Mouse (Mus musculus) ovary, postnatal 36 days (tissue): Measurements from ENCODE around the gene Nfkbiz.
A peak's percentile ranks its signal among the peaks of the same experiment; 100 is the strongest.
"Not testable (repeated sequence)": the region's sequence is repeated elsewhere in the genome, so short reads cannot be mapped to it uniquely, and the experiment has no call there.

Experiments
- DNase-seq: peaks from one replicate; pipeline ENCODE4 v3.0.0; 2022; ENCODE audit warnings: low spot score, mixed read lengths

The Nfkbiz gene

DNA sequence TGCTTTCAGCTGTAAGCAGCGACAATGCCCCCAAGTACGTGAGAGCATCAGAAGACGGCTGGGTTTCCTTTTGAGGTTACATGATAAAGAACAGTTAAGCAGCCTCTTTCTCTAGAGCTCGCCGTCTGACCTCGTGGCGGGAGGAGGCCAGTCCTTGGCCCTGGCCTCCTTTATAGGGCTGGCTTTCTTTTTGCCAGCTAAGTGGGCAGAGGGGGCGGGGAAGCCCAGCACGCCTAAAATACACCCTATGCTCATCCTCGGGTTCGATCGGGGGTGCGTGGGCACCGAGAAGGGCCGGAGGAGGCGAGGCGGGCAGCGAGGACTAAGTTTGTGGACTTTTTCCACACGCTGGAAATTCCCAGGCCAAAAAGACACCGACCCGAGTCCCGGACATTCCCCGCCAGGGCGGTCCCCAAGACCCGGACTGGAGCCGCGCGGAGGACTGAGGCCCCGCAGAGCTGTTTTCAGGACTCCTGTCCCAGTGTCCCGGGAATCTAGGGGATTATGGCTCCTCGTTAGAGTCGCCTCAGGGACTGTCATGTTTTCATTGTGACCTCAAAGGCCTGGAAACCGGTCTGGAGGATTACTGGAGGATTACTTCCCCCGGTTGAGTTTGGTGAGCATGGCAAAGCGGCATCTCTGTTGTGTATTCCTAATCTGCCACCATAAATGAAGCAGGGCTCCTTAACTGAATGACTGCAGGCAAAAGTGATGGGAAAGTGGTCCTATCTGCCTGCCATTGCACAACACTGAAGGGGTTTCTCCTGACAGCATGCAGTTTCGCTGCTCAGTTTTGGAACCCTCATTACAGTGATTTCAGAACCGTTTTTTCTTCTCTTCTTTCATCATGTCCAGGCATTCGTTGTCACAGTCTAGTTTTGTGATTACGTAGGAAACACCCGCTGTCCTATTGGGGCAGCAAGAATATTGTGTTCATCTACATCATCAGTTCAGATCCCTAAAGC is at the start of gene Nfkbiz:
Gene Nfkbiz, minus strand, starts transcription at position 390 of the 965 bp plus-strand sequence.
- peak; percentile 86 for DNase-seq

DNA sequence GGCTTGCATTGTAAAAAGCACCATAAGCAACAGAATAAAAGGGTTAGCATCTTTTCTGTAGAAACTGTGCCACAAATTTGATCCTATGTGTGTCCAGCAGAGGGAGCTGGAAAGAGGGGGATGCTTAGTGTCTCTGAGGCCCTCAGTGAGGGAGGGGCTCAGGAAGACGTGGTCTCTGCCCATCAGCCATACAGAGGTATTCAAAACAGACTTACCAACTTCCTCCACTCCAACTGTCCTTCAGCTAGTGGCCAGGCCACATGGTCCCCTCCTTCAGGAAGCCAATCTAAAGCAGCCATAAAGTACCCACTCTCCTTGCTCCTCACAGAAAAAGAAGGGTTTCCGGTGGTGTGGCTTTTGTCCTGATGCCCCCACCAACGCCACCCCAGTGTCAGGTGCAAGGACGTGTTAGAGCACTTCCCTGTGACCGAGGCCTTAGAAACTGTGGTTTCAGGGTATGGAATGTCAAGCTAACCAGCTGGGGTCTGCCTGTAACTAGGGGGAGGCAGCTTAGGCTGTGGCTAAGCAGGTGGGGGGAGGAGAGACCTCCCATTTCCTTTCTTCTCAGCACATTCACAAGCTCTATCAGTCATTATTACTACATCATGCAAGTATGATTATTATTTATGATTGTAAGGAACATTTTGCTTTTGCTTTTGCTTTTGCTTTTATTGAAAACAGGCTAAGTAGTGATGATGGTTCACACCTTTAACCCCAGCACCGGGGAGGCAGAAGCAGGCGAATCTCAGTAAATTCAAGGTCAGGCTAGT is 49.3 kb upstream of the Nfkbiz start:
- DNase-seq, result no peak

DNA sequence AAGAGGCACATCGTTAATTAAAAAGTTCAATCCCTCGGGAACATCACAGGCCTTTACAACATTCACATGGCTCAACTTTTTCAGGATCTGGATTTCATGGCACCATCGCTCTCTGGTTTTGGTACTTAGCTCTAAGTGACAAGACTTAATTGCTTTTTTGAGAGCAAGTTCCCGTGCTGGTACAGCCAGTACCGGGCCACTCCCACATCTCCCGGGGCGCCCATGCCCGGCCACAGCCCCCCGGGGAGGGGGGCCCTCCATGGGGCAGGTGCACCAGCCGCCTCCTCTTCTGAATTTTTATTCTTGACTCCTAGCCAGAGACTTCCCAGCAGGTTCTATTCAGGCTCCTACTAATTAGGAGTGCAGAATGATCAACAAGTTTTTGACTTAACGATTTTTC is 45.5 kb upstream of the Nfkbiz start:
- DNase-seq, result no peak

DNA sequence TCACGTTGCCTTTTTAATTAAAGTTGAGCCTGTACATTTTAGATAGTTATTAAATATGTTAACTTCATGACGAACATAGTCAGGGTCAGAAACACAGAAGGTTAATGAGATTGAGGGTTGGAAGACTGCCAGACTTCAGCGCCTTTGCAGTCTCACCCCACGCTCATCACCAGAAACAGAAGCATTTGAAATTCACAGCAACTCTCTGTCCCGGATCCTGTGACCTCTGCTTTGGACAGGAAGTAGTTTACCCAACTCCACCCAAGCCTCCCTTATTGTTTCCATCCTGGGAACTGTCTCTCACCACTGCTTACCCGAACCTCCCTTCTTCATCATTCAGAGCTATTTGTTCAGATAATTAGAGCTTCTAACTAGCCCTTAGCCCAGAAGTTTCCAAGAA is 37.3 kb upstream of the Nfkbiz start:
- no peak for DNase-seq

DNA sequence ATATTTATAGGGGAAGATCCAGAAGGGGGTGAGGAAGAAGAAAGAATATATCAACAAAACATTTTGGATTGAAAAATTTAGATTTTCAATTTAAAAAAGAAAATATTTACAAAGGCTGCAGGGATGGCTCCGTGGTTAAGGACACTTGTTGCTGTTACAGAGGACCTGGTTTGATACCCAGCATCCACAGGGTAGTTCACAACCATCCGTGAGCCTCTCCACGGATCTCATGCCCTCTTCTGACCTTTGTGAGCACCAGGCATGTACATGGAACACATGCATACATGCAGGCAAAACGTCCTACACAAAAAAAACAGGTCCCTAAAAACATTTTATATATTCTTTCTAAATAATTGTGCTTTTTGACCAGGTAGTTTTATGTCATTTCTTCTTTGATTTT is 25.1 kb upstream of the Nfkbiz start:
- DNase-seq, result no peak

DNA sequence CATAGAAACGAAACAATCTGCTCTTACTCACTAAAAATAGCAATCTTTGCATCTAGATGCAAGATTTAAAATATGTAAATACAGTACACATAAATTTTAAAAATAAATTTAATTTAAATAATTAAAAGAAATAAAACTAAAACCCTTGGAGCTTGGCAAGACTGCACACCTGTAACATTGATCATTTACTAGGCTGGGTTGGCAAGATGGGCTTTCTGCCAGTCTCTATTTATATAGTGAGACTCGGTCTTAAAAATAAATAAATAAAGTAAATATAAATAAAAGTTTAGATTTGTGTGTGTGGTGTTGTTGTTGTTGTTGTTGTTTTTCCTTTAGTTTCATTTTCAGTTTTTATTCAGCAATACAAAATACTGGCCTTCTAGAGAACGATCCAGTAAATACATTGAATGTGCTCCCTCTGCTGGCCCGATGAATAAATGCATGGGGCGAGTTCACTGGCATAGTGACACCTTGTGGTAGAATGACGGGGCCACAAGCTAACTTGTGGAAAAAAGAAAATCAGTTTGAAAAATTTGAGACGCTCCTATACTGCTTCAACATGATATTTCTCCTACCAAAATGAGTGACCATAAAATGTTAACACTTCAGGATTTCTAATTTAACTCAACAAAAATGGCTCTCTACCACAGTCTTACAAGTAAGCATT is 24.6 kb upstream of the Nfkbiz start:
- peak; percentile 53 for DNase-seq

DNA sequence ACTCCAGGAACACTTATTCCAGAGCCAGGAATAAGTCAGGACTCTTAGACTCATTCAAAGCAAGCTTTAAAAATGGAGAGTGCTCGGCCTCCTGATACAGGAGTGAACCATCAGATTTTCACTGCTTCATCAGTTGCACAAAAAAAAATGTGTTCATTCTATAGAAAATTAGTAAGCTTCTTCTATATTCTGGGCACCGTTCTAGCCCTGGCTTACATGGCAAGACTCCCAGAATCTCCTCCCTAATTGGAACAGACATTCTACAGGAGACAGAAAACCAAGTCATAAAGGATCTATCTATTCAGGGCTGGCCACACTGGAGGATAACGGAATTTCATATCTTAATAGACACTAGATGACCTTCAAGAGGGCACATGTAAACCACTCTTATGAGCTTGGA is 22.4 kb upstream of the Nfkbiz start:
- DNase-seq, result no peak

DNA sequence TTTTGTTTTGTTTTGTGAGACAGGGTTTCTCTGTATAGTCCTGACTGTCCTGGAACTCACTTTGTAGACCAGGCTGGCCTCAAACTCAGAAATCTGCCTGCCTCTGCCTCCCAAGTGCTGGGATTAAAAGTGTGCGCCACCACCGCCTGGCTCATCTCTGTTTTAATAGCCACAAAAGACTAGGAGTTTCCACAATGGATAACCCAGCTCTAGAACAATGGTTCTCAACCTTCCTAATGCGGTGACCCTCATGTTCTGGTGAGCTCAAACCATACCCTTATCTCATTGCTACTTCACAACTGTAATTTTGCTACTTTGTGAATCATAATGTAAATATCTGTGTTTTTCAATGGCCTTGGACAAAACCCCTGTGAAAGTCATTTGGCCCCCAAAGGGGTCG is 20.7 kb upstream of the Nfkbiz start:
- DNase-seq, result not testable (repeated sequence)

DNA sequence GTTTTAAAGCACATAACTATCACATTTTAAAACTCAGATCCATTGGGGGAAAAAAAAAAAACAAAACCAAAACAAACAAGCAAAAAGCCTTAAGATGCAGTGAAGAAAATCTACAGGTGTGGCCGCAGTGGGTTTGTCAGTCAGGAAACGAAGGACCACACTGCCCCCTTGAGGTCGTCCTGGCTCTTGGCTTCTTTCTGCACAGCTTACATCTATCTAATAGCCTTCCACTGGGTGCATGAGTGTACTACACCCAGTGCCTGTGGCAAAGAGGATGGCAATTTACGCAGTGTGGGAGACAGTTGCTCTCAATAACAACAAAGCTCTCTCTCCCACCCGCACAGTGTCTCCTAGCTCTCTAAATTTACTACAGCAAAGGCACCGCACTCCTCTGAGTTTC is 19.8 kb upstream of the Nfkbiz start:
- DNase-seq, result peak; percentile 60

DNA sequence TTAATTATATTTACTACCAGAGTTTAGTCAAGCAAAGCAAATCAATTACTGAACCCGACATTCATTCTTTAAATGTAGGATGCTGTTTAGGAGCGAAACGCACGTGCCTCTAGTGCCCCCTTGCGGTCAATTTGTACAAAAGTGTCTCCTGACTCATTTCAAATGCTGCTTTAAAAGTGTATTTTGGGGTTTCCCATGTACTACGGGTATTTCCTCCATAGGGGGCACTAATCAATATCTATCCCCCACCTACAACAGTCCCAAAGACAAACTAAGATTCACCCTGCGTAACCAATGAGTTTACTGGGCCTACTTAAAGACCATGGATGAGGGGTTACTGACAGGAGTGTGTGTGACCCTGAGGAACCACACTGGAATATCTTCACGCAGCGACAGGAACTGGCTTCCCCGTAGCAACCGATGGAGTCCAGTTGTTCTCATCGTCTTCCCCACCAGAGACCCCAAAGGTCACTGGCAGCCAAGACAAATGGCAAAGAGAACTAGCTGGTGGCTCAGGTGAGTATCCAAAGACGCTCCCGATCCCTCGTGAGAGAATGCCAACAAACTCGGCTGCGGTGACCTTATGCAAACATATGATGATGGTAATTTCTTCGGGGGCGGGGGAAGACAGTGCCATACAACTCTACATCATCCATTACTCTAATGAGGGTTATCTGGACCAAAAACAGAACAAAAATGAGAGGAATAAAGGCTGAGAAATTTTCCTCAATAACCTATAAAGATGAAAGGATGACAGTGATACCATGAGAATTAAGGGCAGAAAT is 14.4 kb upstream of the Nfkbiz start:
- peak; percentile 52 for DNase-seq

DNA sequence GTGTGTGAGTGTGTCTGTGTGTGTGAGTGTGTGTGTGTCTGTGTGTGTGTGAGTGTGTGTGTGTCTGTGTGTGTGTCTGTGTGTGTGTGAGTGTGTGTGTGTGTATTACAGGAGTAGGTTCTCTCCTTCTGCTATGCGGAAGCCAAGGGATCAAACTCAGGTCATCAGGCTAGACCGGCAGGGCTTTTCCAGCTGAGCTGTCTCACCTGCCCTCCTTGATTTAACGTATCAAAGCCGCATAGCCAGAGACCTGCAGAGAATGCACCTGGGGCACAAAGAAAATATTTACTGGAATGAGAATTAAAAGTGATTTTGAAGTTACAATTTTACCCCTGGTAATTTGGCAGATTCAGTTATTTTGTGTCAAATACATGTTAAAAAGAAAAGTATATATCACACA is 13.8 kb upstream of the Nfkbiz start:
- no peak for DNase-seq

DNA sequence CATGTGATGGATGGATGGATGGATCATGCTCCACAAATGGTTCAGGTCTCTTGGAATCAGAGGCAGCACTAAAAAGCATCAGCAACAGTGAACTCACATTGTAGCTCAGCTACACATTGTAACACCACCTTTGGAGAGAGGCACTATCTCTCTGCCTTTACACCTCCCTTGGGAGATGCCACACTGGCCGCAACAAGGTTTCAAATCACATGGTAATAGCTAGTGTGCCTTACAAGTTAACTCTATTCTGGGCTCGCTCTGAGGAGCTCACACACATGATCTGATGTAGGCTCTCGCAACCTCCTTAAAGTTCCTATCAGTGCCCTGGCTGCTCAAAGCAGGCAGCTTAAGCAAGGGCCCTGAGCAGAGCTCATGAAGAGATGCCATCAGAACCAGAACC is 11.8 kb upstream of the Nfkbiz start:
- DNase-seq, result no peak

DNA sequence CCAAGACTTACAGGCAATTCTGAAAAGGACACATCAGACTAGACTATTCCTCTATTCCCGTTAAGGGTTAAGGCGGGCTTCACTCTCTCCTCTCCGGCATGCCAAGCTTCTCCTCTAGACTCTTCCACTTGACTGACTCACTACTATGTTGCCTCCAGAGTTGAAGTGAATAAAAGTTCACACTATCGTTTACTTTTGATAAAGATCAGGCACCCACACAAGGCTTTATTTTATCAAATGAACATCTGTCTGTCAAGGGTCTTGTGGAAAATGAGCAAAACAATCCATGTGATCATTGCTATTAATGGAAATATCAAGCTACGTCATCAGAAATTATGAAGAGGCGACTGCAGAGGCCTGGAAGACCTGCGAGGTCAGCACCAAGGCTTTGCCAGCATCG is 9.0 kb upstream of the Nfkbiz start:
- DNase-seq, result no peak

DNA sequence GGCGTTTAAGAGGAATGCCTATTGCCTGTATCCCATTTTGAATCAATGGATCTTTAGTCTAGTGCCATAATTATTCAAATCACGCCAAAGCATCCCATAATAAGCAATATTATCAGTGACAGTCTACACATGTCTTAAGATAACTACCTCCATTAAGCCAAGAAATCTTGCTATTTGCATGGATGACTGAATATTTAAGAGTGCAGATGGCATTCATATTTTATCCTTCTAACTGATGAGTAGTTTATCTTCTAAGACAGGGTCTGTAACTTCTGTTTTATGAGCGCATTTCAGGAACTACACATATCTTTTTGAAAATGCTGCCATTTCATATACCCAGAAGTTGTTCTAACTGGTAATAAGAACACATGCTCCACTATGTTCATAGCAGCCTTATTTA is 6.1 kb upstream of the Nfkbiz start:
- no peak for DNase-seq

DNA sequence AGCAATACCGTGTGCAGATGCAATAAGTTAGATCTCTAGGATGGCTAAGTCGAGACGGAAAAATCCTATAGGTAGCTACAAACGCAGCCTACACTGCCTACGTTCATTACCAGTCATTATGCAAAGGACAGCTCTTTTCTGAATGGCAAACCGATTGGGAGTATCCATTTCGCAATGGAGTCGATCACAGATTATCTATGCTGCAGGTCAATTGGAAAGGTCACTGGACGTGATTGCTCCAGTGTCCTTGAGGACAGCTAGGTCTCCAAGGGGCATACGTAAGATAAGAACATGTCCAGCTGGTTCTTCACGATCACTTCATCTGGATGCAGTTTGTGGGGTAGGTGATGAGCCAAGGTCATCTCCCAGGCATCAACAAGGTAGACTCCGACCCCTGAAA is 5.2 kb upstream of the Nfkbiz start:
- DNase-seq, result no peak

DNA sequence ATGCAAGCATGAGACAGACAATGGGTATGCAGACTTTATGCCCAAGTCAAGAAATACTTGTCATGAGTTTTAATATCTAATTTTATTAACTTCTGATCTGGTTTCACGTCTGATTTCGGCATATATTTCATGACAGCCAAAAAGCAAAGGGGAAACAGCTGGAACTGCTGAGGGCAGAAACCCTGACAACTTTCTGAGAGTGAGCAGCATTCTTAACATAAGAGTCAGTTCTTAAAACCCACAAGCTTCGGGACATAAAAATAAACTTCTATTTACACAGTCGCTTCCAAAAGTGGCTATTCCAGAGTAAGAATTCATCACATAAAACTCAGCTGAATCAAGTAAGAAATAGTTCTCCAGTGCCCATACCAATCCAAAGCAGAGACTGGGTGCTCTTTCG is 4.4 kb upstream of the Nfkbiz start:
- no peak for DNase-seq

DNA sequence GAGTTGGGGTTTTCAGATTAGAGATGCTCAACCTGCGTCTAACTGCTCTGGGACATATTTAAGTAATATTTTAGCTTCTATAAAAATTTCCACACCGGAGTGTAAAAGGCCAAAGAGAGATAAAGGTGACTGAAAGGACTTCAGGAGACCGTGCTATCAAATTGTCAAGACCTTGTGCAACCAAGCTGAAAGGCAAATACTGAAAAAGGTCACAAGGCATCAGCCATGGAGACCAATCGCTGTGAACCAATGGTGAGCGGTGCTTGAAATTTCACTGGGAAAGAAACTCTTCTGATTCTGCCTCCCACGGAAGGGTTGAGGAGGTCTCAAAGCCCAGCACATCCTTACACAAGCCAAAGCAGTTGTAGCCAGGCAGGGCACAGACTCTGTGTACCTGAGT is 2.8 kb upstream of the Nfkbiz start:
- no peak for DNase-seq

DNA sequence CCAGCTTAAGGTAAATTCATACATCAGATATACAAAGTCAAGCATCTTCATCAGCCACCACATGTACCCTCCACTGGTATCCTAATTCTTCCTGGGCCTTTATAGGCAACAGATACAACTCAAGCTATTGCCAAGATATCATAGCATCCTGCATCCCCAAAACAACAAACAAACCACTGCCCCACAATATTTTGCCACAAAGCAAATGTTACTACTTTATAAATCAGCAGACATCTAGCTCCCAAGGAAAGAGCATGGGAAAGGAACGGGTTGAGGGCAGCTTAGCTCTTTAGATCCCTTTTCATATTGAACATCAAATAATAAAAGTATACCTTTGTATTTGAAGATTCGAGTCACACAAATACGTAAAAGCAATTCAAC is 580 bp downstream of the Nfkbiz start:
- no peak for DNase-seq

DNA sequence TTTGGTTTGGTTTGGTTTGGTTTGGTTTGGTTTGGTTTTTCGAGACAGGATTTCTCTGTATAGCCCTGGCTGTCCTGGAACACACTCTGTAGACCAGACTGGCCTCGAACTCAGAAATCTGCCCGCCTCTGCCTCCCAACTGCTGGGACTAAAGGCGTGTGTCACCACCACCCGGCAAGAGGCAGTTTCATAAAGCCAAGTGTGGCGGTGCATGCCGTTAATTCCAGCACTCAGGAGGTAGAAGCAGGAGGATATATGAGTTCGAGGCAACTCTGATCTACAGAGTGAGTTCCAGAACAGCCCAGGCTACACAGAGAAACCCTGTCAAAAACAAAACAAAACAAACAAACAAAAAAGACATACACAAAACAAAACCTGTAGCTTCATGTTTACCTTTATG is 1.0 kb downstream of the Nfkbiz start:
- not testable (repeated sequence) for DNase-seq

DNA sequence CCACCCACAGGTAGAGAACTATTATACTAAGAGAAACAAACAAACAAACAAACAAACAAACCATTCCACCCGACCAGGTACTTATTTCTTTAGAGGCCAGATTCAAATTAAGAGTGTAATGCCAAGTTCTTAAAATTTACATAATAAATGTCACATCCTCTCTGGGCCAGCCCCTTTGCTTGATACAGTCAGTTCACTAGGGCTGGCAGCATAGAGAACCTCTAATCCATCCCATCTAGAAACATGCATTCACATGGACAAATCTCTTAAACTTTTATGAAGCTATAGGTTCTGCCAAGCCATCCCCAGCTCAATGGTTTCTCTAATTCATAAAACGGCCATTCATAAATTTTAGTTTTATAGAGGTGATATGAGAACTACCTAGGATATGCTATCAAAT is 1.5 kb downstream of the Nfkbiz start:
- no peak for DNase-seq

DNA sequence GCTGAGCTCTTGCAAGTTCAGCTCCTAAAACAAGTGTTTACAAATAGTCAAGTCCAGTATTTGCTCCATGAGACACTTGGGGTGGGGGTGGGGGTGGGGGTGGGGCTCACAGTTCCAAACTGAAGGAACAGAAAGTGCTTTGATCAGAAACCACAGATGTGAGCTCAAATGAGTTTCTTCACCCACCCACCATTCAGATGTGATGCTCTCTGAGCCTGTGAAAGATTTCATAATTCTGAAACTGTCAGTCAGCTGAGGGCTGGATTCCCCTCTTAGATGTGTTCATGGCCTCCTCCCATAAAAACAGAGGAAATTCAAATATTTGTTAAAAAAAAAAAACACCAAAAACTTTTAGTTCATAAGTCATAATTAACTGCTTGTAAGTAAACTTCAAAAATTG is 2.9 kb downstream of the Nfkbiz start:
- no peak for DNase-seq

DNA sequence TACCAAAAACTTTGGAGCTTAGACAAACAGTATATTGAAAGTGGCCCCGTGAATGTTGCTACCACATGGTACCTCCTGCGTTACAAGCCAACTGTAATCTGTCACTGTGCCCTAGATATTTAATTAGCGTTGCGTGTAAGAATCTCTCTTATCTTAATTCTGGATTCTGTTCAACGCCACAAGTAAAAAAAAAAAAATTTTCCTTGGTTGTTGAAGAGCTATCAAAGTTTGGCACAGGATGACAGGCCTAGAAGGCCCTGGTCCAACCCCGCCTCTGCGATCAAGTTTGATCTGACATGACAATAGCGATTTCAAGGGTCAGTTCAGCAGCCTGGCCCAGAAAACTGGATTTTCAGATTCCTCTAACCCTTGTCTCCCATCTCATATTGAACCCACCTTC is 6.1 kb downstream of the Nfkbiz start:
- DNase-seq, result no peak
